Mouse (Mus musculus) left cerebral cortex, adult 9 months (tissue): ENCODE data around the gene Ppp1r27.
"Not testable (repeated sequence)": the region's sequence is repeated elsewhere in the genome, so short reads cannot be mapped to it uniquely, and the experiment has no call there.

Experiments used
- DNase-seq, 2 experiments: peaks; one replicate each; pipeline ENCODE4 v3.0.0; 2022; ENCODE audit warnings: low spot score in 2 of 2

The Ppp1r27 gene

GRCm38 (mm10) chr11:120575940-120576339 is 25.0 kb upstream of the Ppp1r27 start:
- DNase-seq = no peak

GRCm38 (mm10) chr11:120575046-120575445 is 24.1 kb upstream of the Ppp1r27 start:
- DNase-seq = no peak

GRCm38 (mm10) chr11:120574278-120574600 is 23.3 kb upstream of the Ppp1r27 start:
- DNase-seq = no peak

- DNase-seq = no peak
Observed at GRCm38 (mm10) chr11:120573585-120574277, 22.8 kb upstream of the Ppp1r27 start.

GRCm38 (mm10) chr11:120572752-120573584 is 22.0 kb upstream of the Ppp1r27 start, which contains the start of gene P4hb:
Gene P4hb, minus strand, starts transcription at chr11:120573253.
- DNase-seq = peak; percentile 100

- no peak for DNase-seq
Observed at GRCm38 (mm10) chr11:120572417-120572751, 21.5 kb upstream of the Ppp1r27 start.

- DNase-seq = no peak
Observed at GRCm38 (mm10) chr11:120571754-120572416, 21.0 kb upstream of the Ppp1r27 start.

- no peak for DNase-seq
Observed at GRCm38 (mm10) chr11:120571122-120571521, 20.2 kb upstream of the Ppp1r27 start.

GRCm38 (mm10) chr11:120568324-120568723 is 17.4 kb upstream of the Ppp1r27 start:
- no peak for DNase-seq

GRCm38 (mm10) chr11:120565114-120565513 is 14.2 kb upstream of the Ppp1r27 start:
- DNase-seq = no peak

- DNase-seq = no peak
Observed at GRCm38 (mm10) chr11:120562949-120563348, 12.0 kb upstream of the Ppp1r27 start.

- no peak for DNase-seq
Observed at GRCm38 (mm10) chr11:120560952-120561728, 10.2 kb upstream of the Ppp1r27 start.

- not testable (repeated sequence) for DNase-seq
Observed at GRCm38 (mm10) chr11:120558843-120559242, 7.9 kb upstream of the Ppp1r27 start.

GRCm38 (mm10) chr11:120555260-120555659 is 4.3 kb upstream of the Ppp1r27 start:
- DNase-seq = no peak

GRCm38 (mm10) chr11:120554834-120555233 is 3.9 kb upstream of the Ppp1r27 start:
- DNase-seq = no peak

GRCm38 (mm10) chr11:120552736-120553135 is 1.8 kb upstream of the Ppp1r27 start:
- DNase-seq = no peak

GRCm38 (mm10) chr11:120549986-120550809 is 734 bp downstream of the Ppp1r27 start:
- DNase-seq = no peak

- DNase-seq = peak; percentile 66 to 88
Observed at GRCm38 (mm10) chr11:120549168-120549945, 1.6 kb downstream of the Ppp1r27 start, which contains the start of gene Mcrip1. Gene Mcrip1, minus strand, starts transcription at chr11:120549727.

- DNase-seq = no peak
Observed at GRCm38 (mm10) chr11:120548786-120549167, 2.2 kb downstream of the Ppp1r27 start.

GRCm38 (mm10) chr11:120548214-120548613 is 2.7 kb downstream of the Ppp1r27 start:
- DNase-seq = no peak
